Mouse (Mus musculus) heart, adult 2 months (tissue): ENCODE data around the gene Rpsa.

Source experiments
- CTCF ChIP-seq: fragments of 200-600 bp; IDR thresholded peaks from 2 replicates; pipeline ENCODE4 v1.8.1; 2022; ENCODE audit warnings: antibody characterized with exemption, mild to moderate bottlenecking, moderate library complexity
- EP300 ChIP-seq: fragments of 200-500 bp; IDR thresholded peaks from 2 replicates; pipeline ENCODE4 v1.6.1; 2011; ENCODE audit warnings: low read depth, low read length, control low read depth; ENCODE audit not compliant: insufficient read depth
- POLR2A ChIP-seq: fragments of 200-500 bp; IDR thresholded peaks from 2 replicates; pipeline ENCODE4 v1.6.1; 2011; ENCODE audit warnings: mild to moderate bottlenecking, low read depth, low read length, control low read depth; ENCODE audit not compliant: insufficient read depth

DNA sequence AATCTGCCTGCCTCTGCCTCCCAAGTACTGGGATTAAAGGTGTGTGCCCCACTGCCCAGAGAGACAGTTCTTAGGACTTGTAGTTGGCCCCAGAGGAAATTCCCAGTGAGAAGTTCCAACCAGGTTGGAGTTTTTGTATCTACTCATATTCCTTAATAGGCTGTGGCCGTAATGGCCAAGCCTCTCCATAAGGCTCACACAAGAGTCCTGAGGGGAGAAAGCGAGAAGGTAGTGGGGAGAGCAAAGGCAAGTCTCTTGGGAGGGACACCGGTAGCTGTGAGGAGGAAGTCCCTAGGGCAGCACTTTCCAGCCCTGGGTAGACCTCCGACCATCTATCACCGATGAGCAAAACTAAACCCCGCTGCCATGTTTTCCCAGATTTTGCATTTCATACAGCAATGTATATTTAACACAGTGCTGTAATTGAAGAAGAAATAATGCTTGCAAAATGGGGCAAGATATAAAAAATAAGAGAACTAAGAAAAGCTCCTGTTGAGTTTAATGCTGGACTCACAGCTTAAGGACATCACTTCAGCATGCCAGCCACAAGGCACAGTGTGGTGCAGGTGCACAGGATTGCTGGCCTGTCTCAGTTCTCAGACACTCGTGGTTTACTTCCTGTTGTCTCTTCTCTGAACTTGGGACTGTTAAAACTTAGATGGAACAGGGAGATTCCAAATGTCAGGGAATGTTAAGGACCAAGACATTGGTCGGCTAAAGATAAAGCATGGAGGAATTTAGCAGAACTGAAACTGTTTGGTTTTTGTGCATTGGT, 5.7 kb downstream of the Rpsa start:
- TF ChIP-seq CTCF (no peak), EP300 (no peak), POLR2A (0 out of 2 replicates have a peak, but pooled peaks have one; percentile 6)
